Mouse (Mus musculus) liver, embryonic 11.5 days (tissue): Measurements from ENCODE around the gene Adamtsl2. TPM values are rescaled to one million over a fixed set of nuclear protein-coding genes. Genes with fewer than 3 reads are reported as not detected.

Experiments used
- ATAC-seq: fragments of 200-750 bp; cut with Nextera tagmentation; replicated peaks from 2 replicates; pipeline ENCODE4 v1.8.0; 2017; ENCODE audit warnings: moderate number of reproducible peaks, mild to moderate bottlenecking, moderate TSS enrichment, moderate library complexity; ENCODE audit not compliant: low FRiP score
- DNase-seq: peaks from one replicate; pipeline ENCODE4 v3.0.0-alpha.2; 2017; ENCODE audit warnings: low spot score
- H3K27ac ChIP-seq: fragments of 300-500 bp; sonication (generic); 2 replicates; pipeline ENCODE4 v1.5.1; 2014; ENCODE audit warnings: mild to moderate bottlenecking, low read depth, low read length, control low read depth
- H3K27me3 ChIP-seq: fragments of 300-500 bp; sonication (generic); replicated peaks from 2 replicates; pipeline ENCODE4 v1.6.1; 2014; ENCODE audit warnings: low read length, mixed read lengths; ENCODE audit not compliant: control insufficient read depth, insufficient read depth
- H3K36me3 ChIP-seq: fragments of 300-500 bp; sonication (generic); 2 replicates; pipeline ENCODE4 v1.6.1; 2014; ENCODE audit warnings: mild to moderate bottlenecking, low read length, moderate library complexity, mixed read lengths; ENCODE audit not compliant: control insufficient read depth, insufficient read depth
- H3K4me1 ChIP-seq: fragments of 300-500 bp; sonication (generic); replicated peaks from 2 replicates; pipeline ENCODE4 v1.6.1; 2014; ENCODE audit warnings: low read length, mixed read lengths; ENCODE audit not compliant: control insufficient read depth, insufficient read depth
- H3K4me2 ChIP-seq: fragments of 300-500 bp; sonication (generic); 2 replicates; pipeline ENCODE4 v1.6.1; 2014; ENCODE audit warnings: mild to moderate bottlenecking, control low read depth, moderate library complexity
- H3K4me3 ChIP-seq: fragments of 300-500 bp; sonication (generic); 2 replicates; pipeline ENCODE4 v1.5.1; 2014; ENCODE audit warnings: low read depth, low read length, control low read depth
- H3K9ac ChIP-seq: fragments of 300-500 bp; sonication (generic); 2 replicates; pipeline ENCODE4 v1.6.1; 2014; ENCODE audit warnings: low read depth, low read length, control low read depth
- H3K9me3 ChIP-seq: fragments of 300-500 bp; sonication (generic); 2 replicates; pipeline ENCODE4 v1.6.1; 2016; ENCODE audit warnings: low read length, inconsistent platforms, mixed read lengths; ENCODE audit not compliant: control insufficient read depth
- WGBS: fragments of 180-500 bp; shearing (Covaris S2); extraction: QIAGEN DNeasy Blood & Tissue Kit; methylation state at CpG from one replicate; pipeline ENCODE4 v1.1.7; 2014; 5-methylcytosine and 5-hydroxymethylcytosine counted together
- polyA plus RNA-seq: library from polyadenylated mRNA; unstranded; fragments of >200 nt; fragmentation: Nextera tagmentation; extraction: Ambion mirVana; gene quantifications from 2 replicates; pipeline ENCODE4 v1.2.1, GENCODE M21; 2014

Gene Adamtsl2
- polyA plus RNA-seq, 1 experiment from 2014 or later, result 3.5 TPM

DNA sequence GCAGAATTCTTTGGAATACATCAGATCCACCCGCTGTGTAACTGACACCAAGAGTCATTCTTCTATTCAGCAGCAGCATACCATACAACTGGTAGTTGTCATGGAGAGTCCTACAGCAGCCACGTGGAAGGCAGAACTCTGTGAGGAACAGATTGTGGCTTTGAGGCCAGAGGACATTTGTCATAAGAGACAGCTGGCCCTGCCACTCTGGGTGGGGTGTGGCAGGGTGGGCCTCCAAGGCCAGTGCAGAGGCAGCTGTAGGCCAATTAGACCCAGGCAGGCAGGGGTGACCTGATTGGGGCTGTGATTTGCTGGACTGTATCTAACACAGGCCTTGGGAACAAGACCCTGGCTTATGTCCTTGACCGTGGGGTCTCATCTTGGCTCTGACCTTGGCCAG lies 9.5 kb upstream of the Adamtsl2 start:
- Histone ChIP-seq H3K36me3 (no peaks in the 10 kb centered on the region), H3K4me1 (no peaks in the 10 kb centered on the region), H3K9me3 (no peaks in the 10 kb centered on the region), H3K9ac (no peak overlapping the region), H3K27ac (no peak overlapping the region), H3K4me2 (no peak overlapping the region), H3K27me3 (peaks cover 3% of the 10 kb centered on the region), H3K4me3 (no peak overlapping the region)
- WGBS, result 49% methylated on average over 3 of the region's 3 CpGs
- DNase-seq (no peak), ATAC-seq (no peak)

DNA sequence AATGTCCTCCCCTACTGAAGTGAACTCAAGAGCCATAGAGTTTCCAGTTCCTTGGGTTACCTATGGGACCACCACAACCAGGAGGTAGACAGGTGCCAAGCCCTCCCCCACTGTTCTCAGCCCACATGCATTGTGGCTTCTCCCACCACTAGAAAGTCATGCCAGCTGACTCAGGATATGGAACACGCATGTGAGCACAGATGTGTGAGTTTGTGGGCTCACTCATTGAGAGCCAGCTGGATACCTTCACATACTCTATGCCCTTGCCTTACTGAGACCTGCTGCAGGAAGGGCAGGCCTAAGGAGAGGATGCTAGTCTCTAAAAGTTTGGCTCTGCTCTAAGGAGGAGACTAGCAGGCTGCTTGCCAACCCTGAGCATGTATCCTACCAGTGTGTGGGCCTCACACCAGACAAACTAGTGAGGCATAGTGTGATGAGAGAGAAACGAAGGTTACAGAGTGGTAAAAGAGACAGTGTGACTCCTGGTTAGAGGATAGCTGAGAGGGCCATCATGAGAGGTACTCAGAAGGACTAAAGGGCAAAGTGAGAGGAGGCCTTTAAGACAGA lies 8.8 kb upstream of the Adamtsl2 start:
- Histone ChIP-seq H3K27me3 (peaks cover 3% of the 10 kb centered on the region), H3K9ac (no peak overlapping the region), H3K4me1 (no peaks in the 10 kb centered on the region; the same call in 1 of the 2 replicates), H3K27ac (no peak overlapping the region), H3K36me3 (no peaks in the 10 kb centered on the region), H3K4me3 (no peak overlapping the region), H3K9me3 (no peaks in the 10 kb centered on the region), H3K4me2 (no peak overlapping the region)
- DNase-seq (no peak), ATAC-seq (no peak)
- 81% methylated on average over 2 of the region's 2 CpGs for whole genome bisulfite sequencing

DNA sequence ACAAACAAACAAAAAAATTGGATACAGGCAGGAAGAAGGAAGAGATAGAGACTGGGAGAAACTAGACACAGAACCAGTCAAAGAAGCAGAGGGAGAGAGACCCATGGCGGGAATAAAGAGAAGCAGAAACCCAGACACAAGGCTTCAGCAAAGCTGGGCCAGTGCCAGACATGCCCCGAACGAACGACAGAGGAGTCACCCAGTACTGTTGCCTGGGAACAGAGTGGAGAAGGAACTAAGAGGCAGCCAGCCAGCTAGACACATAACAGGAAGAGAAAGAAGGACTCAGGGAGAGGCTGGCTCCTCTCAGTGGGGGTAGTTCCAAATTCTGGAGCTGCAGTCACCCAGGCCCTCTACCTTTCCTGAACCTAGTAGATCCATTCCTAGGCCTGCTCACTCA lies 8.0 kb upstream of the Adamtsl2 start:
- WGBS, result 56% methylated on average over 4 of the region's 4 CpGs
- Histone ChIP-seq H3K4me3 (no peak overlapping the region), H3K27ac (no peak overlapping the region), H3K4me2 (no peak overlapping the region), H3K27me3 (peaks cover 3% of the 10 kb centered on the region), H3K36me3 (no peaks in the 10 kb centered on the region), H3K9me3 (no peaks in the 10 kb centered on the region), H3K9ac (no peak overlapping the region), H3K4me1 (no peaks in the 10 kb centered on the region; the same call in 1 of the 2 replicates)
- ATAC-seq (no peak), DNase-seq (no peak)

DNA sequence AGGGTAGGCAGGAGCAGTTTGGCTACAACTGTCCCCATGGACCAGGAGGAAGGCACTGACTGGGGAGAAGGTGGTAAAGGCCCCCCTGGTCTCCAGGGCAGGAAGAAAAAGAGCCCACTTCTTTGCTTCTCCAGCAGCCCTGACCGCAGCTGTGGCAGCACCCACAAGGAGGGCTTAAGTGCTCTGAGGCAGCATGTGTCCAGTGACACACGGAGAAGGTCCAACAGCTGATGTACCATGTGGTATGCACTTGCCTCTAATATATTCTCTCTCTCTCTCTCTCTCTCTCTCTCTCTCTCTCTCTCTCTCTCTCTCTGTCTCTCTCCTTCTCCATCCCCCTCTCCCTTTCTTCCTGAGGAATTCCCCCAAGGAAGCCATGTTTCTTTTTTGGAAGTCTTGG lies 7.2 kb upstream of the Adamtsl2 start, which contains the start of gene Mymk:
Gene Mymk, minus strand, starts transcription at position 202 of the 400 bp plus-strand sequence.
- DNase-seq, result no peak
- no peak within 1 kb of the TSS for H3K9ac ChIP-seq
- H3K36me3 ChIP-seq, result no peaks in the 10 kb centered on the region
- H3K9me3 ChIP-seq, result no peaks in the 10 kb centered on the region
- ATAC-seq, result no peak
- no peak within 1 kb of the TSS for H3K4me2 ChIP-seq
- WGBS, result 86% methylated on average over 2 of the region's 2 CpGs
- no peaks in the 10 kb centered on the region; the same call in 1 of the 2 replicates for H3K4me1 ChIP-seq
- H3K27me3 ChIP-seq, result no peaks in the 10 kb centered on the region
- no peak within 1 kb of the TSS for H3K27ac ChIP-seq
- no peak within 1 kb of the TSS for H3K4me3 ChIP-seq

DNA sequence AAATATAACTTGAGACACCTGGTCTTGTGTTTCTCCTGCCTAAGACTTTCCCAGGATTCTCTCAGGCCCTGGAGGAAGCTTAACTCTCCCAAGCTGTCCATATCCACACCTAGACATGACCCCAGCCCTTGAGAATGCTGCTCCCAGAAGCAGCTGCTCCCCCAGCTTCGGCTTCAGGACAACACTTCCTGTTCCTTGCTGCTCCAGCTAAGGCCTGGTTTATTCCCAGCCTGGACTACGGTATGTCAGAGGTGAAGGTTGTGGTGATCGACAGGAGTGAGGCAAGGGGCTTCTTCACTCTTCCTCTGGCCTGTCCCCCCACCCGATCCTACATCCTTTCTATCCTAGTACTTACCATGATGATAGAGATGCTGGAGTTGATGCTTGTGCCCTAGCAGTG lies 5.8 kb upstream of the Adamtsl2 start:
- ATAC-seq, result no peak
- H3K27ac ChIP-seq, result no peak overlapping the region
- 63% methylated on average over 4 of the region's 4 CpGs for WGBS

DNA sequence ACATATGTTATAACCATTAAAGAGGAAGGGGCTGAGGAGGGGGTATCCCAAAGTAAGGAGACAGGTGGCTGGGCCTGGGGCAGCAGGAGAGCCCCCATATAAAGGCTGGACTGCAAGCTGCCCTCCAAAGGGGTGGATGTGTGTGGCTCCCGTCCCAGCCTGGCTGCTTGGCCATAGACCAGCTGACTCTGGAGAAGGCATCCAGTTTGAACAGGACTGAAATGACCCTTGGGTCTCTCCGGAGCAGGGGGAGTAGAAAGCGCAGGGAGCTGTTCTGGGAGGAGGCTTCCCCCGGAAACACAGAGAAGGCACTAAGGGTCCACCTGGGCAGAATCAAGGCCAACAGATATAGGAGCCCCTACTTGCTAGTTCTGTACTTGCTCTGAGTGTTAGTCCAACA lies 4.4 kb upstream of the Adamtsl2 start:
- H3K27ac ChIP-seq, result no peak overlapping the region

More for the DNA sequence above, 5.8 kb upstream of the Adamtsl2 start:
- Histone ChIP-seq H3K4me1 (no peaks in the 10 kb centered on the region; the same call in 1 of the 2 replicates), H3K4me2 (no peak overlapping the region), H3K9me3 (no peaks in the 10 kb centered on the region), H3K27me3 (no peaks in the 10 kb centered on the region), H3K9ac (no peak overlapping the region), H3K36me3 (no peaks in the 10 kb centered on the region), H3K4me3 (no peak overlapping the region)
- no peak for DNase-seq

DNA sequence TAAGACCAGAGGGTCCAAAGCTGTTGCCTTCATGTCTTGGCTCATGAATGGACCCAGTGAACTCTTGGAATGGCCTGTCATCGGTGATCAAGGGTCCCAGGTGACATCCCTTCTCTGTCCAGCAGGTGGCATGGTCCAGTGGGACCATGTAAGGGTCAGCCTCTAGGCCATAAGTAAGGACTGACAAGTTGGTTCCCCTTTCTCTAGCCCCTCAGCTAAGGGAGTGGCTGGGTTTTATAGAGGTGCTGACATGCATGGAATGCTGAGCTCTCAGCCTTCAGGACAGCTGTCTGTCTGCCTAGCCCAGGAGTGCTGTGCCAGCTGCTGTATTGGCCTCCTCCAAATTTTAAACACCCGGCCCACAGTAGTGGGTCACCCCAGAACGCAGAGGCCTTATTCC lies 3.7 kb upstream of the Adamtsl2 start:
- no peak overlapping the region for H3K27ac ChIP-seq
- DNase-seq (no peak), ATAC-seq (no peak)
- no peaks in the 10 kb centered on the region for H3K9me3 ChIP-seq
- WGBS, result 68% methylated on average over 3 of the region's 3 CpGs
- H3K4me1 ChIP-seq, result peaks cover 8% of the 10 kb centered on the region
- H3K9ac ChIP-seq, result no peak overlapping the region
- H3K36me3 ChIP-seq, result no peaks in the 10 kb centered on the region
- H3K4me2 ChIP-seq, result no peak overlapping the region
- H3K27me3 ChIP-seq, result peaks cover 11% of the 10 kb centered on the region; the same call in 1 of the 2 replicates
- H3K4me3 ChIP-seq, result no peak overlapping the region

More for the DNA sequence above, 4.4 kb upstream of the Adamtsl2 start:
- H3K4me2 ChIP-seq, result no peak overlapping the region
- H3K9me3 ChIP-seq, result no peaks in the 10 kb centered on the region
- peaks cover 8% of the 10 kb centered on the region for H3K4me1 ChIP-seq
- no peak for ATAC-seq
- no peak overlapping the region for H3K9ac ChIP-seq
- DNase-seq, result no peak
- no peaks in the 10 kb centered on the region for H3K36me3 ChIP-seq
- no peak overlapping the region for H3K4me3 ChIP-seq
- 81% methylated on average over 4 of the region's 4 CpGs for WGBS
- H3K27me3 ChIP-seq, result peaks cover 9% of the 10 kb centered on the region; the same call in 1 of the 2 replicates

DNA sequence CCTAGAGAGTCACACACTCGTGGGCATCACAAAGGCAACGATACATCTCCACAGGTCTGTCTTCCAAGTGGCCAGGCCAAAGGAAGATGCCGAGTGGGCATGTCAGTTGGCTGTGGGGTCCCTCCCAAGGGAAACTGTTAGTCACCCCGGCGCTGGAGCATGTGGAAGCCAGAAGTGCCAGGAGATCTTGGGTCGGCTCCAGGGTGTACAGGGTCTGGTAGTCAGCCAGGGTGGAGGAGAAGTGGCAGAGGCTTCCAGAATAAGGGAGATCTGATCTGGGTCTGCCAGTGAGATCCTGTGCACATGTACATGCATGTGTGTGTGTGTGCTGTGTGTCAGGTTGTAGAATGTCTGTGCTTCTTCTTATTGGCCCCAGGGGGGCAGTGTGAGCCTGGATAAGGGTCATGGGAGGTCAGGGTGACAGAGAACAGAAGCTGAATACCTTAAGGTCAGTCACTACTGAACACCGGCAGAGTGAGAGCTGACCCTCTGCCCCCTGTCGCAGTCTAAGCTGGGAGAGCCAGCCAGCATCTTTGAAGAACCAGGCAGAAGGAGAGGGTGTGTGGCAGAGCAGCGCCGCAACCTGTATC lies 1.4 kb upstream of the Adamtsl2 start:
- no peaks in the 10 kb centered on the region for H3K36me3 ChIP-seq
- DNase-seq, result no peak
- H3K4me3 ChIP-seq, result no peak overlapping the region
- H3K27ac ChIP-seq, result no peak overlapping the region
- no peak overlapping the region for H3K9ac ChIP-seq
- peaks cover 11% of the 10 kb centered on the region; the same call in 1 of the 2 replicates for H3K27me3 ChIP-seq
- peaks cover 8% of the 10 kb centered on the region for H3K4me1 ChIP-seq
- H3K9me3 ChIP-seq, result no peaks in the 10 kb centered on the region
- WGBS, result 62% methylated on average over 10 of the region's 10 CpGs
- no peak overlapping the region for H3K4me2 ChIP-seq
- no peak for ATAC-seq

DNA sequence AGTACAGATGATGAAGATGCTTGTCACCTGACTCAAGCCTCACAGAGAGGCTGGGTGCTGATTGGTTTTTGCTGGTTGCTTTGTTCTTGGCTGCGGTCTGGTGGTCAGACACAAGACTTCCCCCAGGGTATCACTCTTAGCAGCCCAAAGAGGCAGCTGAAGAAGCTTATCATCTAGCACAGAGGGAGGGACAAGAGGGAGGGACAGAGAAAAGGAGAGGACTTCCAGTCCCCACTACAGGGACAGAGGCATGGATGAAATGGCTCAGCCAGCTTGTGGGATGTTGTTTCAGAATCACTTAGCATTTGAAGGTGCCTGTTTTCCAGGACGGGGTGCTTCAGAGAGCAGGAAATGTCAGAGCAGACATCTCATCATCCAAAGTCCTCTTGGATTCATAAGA lies 867 bp upstream of the Adamtsl2 start:
- Histone ChIP-seq H3K4me3 (no peak overlapping the region), H3K4me2 (no peak overlapping the region), H3K27ac (no peak overlapping the region), H3K27me3 (peaks cover 11% of the 10 kb centered on the region; the same call in 1 of the 2 replicates), H3K36me3 (no peaks in the 10 kb centered on the region), H3K9ac (no peak overlapping the region), H3K9me3 (no peaks in the 10 kb centered on the region), H3K4me1 (peaks cover 8% of the 10 kb centered on the region)
- WGBS, result 36% methylated on average over 2 of the region's 2 CpGs
- no peak for DNase-seq
- no peak for ATAC-seq
